Mouse (Mus musculus): ENCODE measurements around the gene Def8.

Gene Def8

GRCm38 (mm10) chr8:123423441-123423840, at the start of gene Def8:
TSS of gene Def8 (plus strand) at chr8:123423527.
- DNase-seq (ENCODE audit: low spot score in 2 of 2): no peak

- DNase-seq (ENCODE audit: low spot score in 2 of 2): peak; percentile 91 to 95
These were observed 49.1 kb upstream of the Def8 start for GRCm38 (mm10) chr8:123374239-123374578.

GRCm38 (mm10) chr8:123375701-123376100, 47.6 kb upstream of the Def8 start:
- DNase-seq (ENCODE audit: low spot score in 2 of 2): no peak

- no peak for DNase-seq (ENCODE audit: low spot score in 2 of 2)
These were observed 47.2 kb upstream of the Def8 start for GRCm38 (mm10) chr8:123376106-123376505.

GRCm38 (mm10) chr8:123381711-123382110, 41.6 kb upstream of the Def8 start:
- no peak for DNase-seq (ENCODE audit: low spot score in 2 of 2)

GRCm38 (mm10) chr8:123382516-123382915, 40.8 kb upstream of the Def8 start:
- DNase-seq (ENCODE audit: low spot score in 2 of 2): no peak

GRCm38 (mm10) chr8:123384883-123385540, 38.3 kb upstream of the Def8 start:
- DNase-seq (ENCODE audit: low spot score in 2 of 2): no peak

- DNase-seq (ENCODE audit: low spot score in 2 of 2): no peak
These were observed 36.3 kb upstream of the Def8 start for GRCm38 (mm10) chr8:123387041-123387440.

GRCm38 (mm10) chr8:123387801-123388200, 35.5 kb upstream of the Def8 start:
- DNase-seq (ENCODE audit: low spot score in 2 of 2): no peak

- DNase-seq (ENCODE audit: low spot score in 2 of 2): no peak
These were observed 34.3 kb upstream of the Def8 start for GRCm38 (mm10) chr8:123389026-123389425.

- DNase-seq (ENCODE audit: low spot score in 2 of 2): no peak
These were observed 25.0 kb upstream of the Def8 start for GRCm38 (mm10) chr8:123398308-123398707.

- no peak for DNase-seq (ENCODE audit: low spot score in 2 of 2)
These were observed 21.4 kb upstream of the Def8 start for GRCm38 (mm10) chr8:123401936-123402335.

GRCm38 (mm10) chr8:123402730-123403326, 20.5 kb upstream of the Def8 start:
- no peak for DNase-seq (ENCODE audit: low spot score in 2 of 2)

- no peak for DNase-seq (ENCODE audit: low spot score in 2 of 2)
These were observed 18.8 kb upstream of the Def8 start for GRCm38 (mm10) chr8:123404521-123404920.

GRCm38 (mm10) chr8:123406786-123407185, 16.5 kb upstream of the Def8 start, which contains the start of gene Mc1r:
TSS of gene Mc1r (plus strand) at chr8:123407107.
- DNase-seq (ENCODE audit: low spot score in 2 of 2): peak; percentile 66 to 82

GRCm38 (mm10) chr8:123407612-123408011, 15.7 kb upstream of the Def8 start:
- DNase-seq (ENCODE audit: low spot score in 2 of 2): no peak

- DNase-seq (ENCODE audit: low spot score in 2 of 2): no peak
These were observed 14.5 kb upstream of the Def8 start for GRCm38 (mm10) chr8:123408586-123409544.

- peak in 1 of 2 experiments; percentile 57 for DNase-seq (ENCODE audit: low spot score in 2 of 2)
These were observed 13.2 kb upstream of the Def8 start for GRCm38 (mm10) chr8:123410049-123410587.

- DNase-seq (ENCODE audit: low spot score in 2 of 2): no peak
These were observed 12.5 kb upstream of the Def8 start for GRCm38 (mm10) chr8:123410788-123411187.

- peak; percentile 70 to 89 for DNase-seq (ENCODE audit: low spot score in 2 of 2)
These were observed 12.1 kb upstream of the Def8 start, which contains the start of gene Tubb3 for GRCm38 (mm10) chr8:123411246-123411645. TSS of gene Tubb3 (plus strand) at chr8:123411424.

- DNase-seq (ENCODE audit: low spot score in 2 of 2): no peak
These were observed 11.5 kb upstream of the Def8 start for GRCm38 (mm10) chr8:123411781-123412327.
